Mouse (Mus musculus) monocyte, adult 5-6 weeks (primary cell): Measurements from ENCODE around the gene Igsf23. TPM values are rescaled to one million over a fixed set of nuclear protein-coding genes. Genes with fewer than 3 reads are reported as not detected.
"Not testable (repeated sequence)": the region's sequence is repeated elsewhere in the genome, so short reads cannot be mapped to it uniquely, and the experiment has no call there.

Experiments
- ATAC-seq: fragments of 153-309, 156-312 bp; replicated peaks from 2 replicates; pipeline ENCODE4 v1.8.0; 2017; ENCODE audit warnings: mild to moderate bottlenecking; ENCODE audit not compliant: low TSS enrichment, insufficient number of reproducible peaks, severe bottlenecking, poor library complexity, low FRiP score
- total RNA-seq: library from RNA; stranded (forward); fragments of 200-1000, 200-491, 200-594 nt; gene quantifications from 3 replicates; pipeline ENCODE4 v1.2.3, GENCODE M21; 2017

Gene Igsf23
- total RNA-seq, 1 experiment from 2014 or later: not detected

GRCm38 (mm10) chr7:19939555-19940235 lies 10.9 kb downstream of the Igsf23 start:
- ATAC-seq: no peak

- ATAC-seq: no peak
Measured at GRCm38 (mm10) chr7:19937229-19937821, 13.2 kb downstream of the Igsf23 start.

GRCm38 (mm10) chr7:19935961-19936360 lies 14.6 kb downstream of the Igsf23 start:
- ATAC-seq: no peak

GRCm38 (mm10) chr7:19935171-19935751 lies 15.3 kb downstream of the Igsf23 start:
- ATAC-seq: peak; percentile 24; the same call in 1 of the 2 replicates

GRCm38 (mm10) chr7:19932877-19933809 lies 17.4 kb downstream of the Igsf23 start:
- peak; percentile 55 for ATAC-seq

GRCm38 (mm10) chr7:19932133-19932876 lies 18.3 kb downstream of the Igsf23 start:
- ATAC-seq: 0 out of 2 replicates have a peak, but pooled peaks have one; percentile 18

GRCm38 (mm10) chr7:19930481-19930880 lies 20.1 kb downstream of the Igsf23 start:
- not testable (repeated sequence) for ATAC-seq

- ATAC-seq: no peak
Measured at GRCm38 (mm10) chr7:19928486-19928885, 22.1 kb downstream of the Igsf23 start.

- ATAC-seq: no peak
Measured at GRCm38 (mm10) chr7:19926849-19927480, 23.6 kb downstream of the Igsf23 start.

- no peak for ATAC-seq
Measured at GRCm38 (mm10) chr7:19925376-19925775, 25.2 kb downstream of the Igsf23 start.

GRCm38 (mm10) chr7:19923797-19924196 lies 26.8 kb downstream of the Igsf23 start:
- no peak for ATAC-seq

GRCm38 (mm10) chr7:19923354-19923753 lies 27.2 kb downstream of the Igsf23 start:
- ATAC-seq: no peak

GRCm38 (mm10) chr7:19920506-19921261 lies 29.9 kb downstream of the Igsf23 start, which contains the start of gene Pvr:
TSS of gene Pvr (minus strand) at chr7:19921160.
- peak; percentile 57 for ATAC-seq

GRCm38 (mm10) chr7:19920166-19920505 lies 30.4 kb downstream of the Igsf23 start:
- no peak for ATAC-seq

- no peak for ATAC-seq
Measured at GRCm38 (mm10) chr7:19914558-19914957, 36.0 kb downstream of the Igsf23 start.

- no peak for ATAC-seq
Measured at GRCm38 (mm10) chr7:19911695-19912524, 38.6 kb downstream of the Igsf23 start.

- no peak for ATAC-seq
Measured at GRCm38 (mm10) chr7:19911292-19911658, 39.3 kb downstream of the Igsf23 start.
